Mouse (Mus musculus) limb, embryonic 10.5 days (tissue): ENCODE data around the gene Pin1. TPM values are rescaled to one million over a fixed set of nuclear protein-coding genes. Genes with fewer than 3 reads are reported as not detected.
A peak's percentile ranks its signal among the peaks of the same experiment; 100 is the strongest.
"Not testable (repeated sequence)": the region's sequence is repeated elsewhere in the genome, so short reads cannot be mapped to it uniquely, and the experiment has no call there.

Source experiments
- DNase-seq: peaks from one replicate; pipeline ENCODE4 v3.0.0-alpha.2; 2017; ENCODE audit warnings: low spot score
- H3K27ac ChIP-seq: fragments of 300-500 bp; sonication (generic); 2 replicates; pipeline ENCODE4 v1.5.1; 2016; ENCODE audit warnings: mild to moderate bottlenecking
- H3K27me3 ChIP-seq: fragments of 300-500 bp; sonication (generic); 2 replicates; pipeline ENCODE4 v1.6.1; 2016; ENCODE audit warnings: low read depth, mild to moderate bottlenecking; ENCODE audit not compliant: poor library complexity, severe bottlenecking
- H3K36me3 ChIP-seq: fragments of 300-500 bp; sonication (generic); 2 replicates; pipeline ENCODE4 v1.6.1; 2016; ENCODE audit warnings: mild to moderate bottlenecking, moderate library complexity
- H3K4me1 ChIP-seq: fragments of 300-500 bp; sonication (generic); 2 replicates; pipeline ENCODE4 v1.6.1; 2016
- H3K4me3 ChIP-seq: fragments of 300-500 bp; sonication (generic); 2 replicates; pipeline ENCODE4 v1.5.1; 2016; ENCODE audit warnings: mild to moderate bottlenecking, moderate library complexity
- H3K9me3 ChIP-seq: fragments of 300-500 bp; sonication (generic); replicated peaks from 2 replicates; pipeline ENCODE4 v1.6.1; 2016; ENCODE audit warnings: mild to moderate bottlenecking
- WGBS: fragments of 180-500 bp; shearing (Covaris S2); methylation state at CpG from one replicate; pipeline ENCODE4 v1.1.7; 2016; 5-methylcytosine and 5-hydroxymethylcytosine counted together
- polyA plus RNA-seq: library from polyadenylated mRNA; unstranded; fragments of >200 nt; fragmentation: Nextera tagmentation; extraction: Ambion mirVana; gene quantifications from 2 replicates; pipeline ENCODE4 v1.2.1, GENCODE M21; 2016

Gene Pin1
- 82.8 and 93.0 TPM in 2 replicates for polyA plus RNA-seq

DNA sequence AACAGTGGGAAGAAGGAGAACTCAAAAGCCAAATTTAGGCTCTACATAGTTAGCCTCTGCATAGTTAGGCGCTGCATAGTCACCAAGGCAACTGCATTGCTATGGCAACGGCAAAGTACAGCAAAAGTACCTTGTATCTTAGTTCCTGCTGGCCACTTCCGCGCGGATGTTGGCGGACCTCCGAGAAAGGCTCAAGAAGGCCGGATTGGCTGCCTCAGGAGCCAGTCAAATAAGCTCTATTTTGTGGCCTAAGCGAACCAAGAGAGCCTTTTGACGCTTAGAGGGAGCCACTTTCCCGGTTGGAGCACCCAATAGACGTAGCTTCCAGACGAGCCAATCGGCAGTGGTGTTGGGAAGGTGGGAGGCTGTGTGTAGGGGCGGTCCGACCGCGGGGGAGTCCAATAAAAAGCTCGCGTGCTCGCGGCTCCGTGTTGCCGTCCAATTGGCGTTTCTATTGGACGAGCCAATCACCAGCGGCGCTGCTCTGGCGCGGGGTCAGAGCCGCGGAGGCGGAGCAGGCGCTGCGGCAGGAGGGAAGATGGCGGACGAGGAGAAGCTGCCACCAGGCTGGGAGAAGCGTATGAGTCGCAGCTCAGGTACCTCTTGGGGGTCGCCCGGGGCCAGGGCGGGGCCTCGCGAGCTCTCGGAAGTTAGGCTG is at the start of gene Pin1:
Gene Pin1 (plus strand): TSS at position 494 of the 658 bp plus-strand sequence.
- H3K4me3 ChIP-seq: peak within 1 kb of the TSS; percentile 97
- no peaks in the 10 kb centered on the region for H3K27me3 ChIP-seq
- peak; percentile 95 for DNase-seq
- WGBS: under 1% methylated on average over 45 of the region's 45 CpGs
- H3K9me3 ChIP-seq: no peaks in the 10 kb centered on the region
- H3K36me3 ChIP-seq: peaks cover 56% of the 10 kb centered on the region
- H3K4me1 ChIP-seq: peaks cover 23% of the 10 kb centered on the region
- H3K27ac ChIP-seq: peak within 1 kb of the TSS; percentile 90

DNA sequence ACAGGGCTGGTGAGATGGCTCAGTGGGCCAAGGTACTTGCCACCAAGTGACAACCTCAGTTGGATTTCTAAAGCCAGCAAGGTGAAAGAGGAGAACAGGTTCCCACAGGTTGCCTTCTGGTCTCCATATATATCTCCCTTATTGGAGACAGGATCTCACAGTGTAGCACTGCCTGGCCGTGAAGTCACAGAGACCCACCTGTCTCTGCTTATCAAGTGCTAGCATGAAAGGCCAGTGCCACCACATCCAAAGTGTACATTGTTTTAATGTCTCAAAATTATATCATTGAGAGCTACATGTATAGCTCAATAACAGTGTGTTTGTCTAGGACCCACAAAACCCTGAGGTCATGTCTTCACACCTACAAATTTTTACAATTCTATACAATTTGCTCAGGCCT is 45.6 kb upstream of the Pin1 start:
- Histone ChIP-seq H3K9me3 (no peaks in the 10 kb centered on the region), H3K4me3 (peak overlapping the region; percentile 82; the same call in 1 of the 2 replicates), H3K4me1 (0 out of 2 replicates have a peak, but pooled peaks cover 4% of the 10 kb centered on the region), H3K36me3 (peaks cover 12% of the 10 kb centered on the region), H3K27me3 (no peaks in the 10 kb centered on the region), H3K27ac (no peak overlapping the region)
- no peak for DNase-seq
- 97% methylated on average over 1 of the region's 1 CpGs for WGBS

DNA sequence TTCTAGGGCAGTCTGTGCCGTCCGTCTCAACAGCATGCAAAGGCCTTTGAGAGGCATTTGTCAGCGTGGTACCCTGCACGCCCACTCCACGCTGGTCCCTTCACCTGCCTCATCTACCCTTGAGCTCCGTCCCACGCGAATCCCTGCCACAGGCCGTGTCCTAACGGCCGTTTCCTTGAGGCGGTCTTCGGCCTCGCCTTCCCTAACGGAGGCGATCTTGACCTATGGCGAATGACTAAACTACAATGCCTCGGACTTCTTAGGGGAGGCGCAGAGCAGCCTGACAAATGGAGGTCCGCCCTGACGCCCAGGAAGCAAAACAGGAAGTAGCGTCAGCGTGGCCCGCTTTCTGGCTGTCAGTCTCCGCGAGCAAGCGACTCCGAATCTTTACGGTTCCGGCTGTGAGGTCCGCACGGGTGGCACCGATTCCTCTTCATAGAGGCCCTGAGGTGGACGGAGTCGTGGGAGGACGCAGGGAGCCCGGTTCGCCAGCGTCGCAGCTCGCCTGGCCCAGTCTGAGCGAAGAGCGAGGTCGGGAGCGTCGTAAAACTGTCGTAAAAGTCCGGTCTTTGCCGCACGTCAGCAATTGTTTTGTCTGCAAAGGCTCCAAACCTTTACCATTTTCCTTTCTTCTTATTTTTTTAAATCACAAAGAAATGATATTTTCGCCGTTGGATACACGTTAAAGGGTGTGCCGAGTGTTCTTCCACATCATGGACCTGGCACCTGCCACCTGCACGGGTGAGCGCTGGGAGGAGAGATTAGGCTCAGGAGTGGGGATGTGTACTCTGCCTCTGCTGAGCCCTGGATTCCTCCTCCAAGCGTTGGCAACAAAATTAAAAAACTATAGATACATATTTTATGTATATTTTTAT is 44.6 kb upstream of the Pin1 start:
- H3K27me3 ChIP-seq: no peaks in the 10 kb centered on the region
- peak; percentile 89 for DNase-seq
- 0 out of 2 replicates have a peak, but pooled peaks cover 4% of the 10 kb centered on the region for H3K4me1 ChIP-seq
- H3K9me3 ChIP-seq: no peaks in the 10 kb centered on the region
- H3K36me3 ChIP-seq: peaks cover 12% of the 10 kb centered on the region
- peak overlapping the region; percentile 98 for H3K27ac ChIP-seq
- WGBS: under 1% methylated on average over 57 of the region's 57 CpGs
- peak overlapping the region; percentile 82 for H3K4me3 ChIP-seq

DNA sequence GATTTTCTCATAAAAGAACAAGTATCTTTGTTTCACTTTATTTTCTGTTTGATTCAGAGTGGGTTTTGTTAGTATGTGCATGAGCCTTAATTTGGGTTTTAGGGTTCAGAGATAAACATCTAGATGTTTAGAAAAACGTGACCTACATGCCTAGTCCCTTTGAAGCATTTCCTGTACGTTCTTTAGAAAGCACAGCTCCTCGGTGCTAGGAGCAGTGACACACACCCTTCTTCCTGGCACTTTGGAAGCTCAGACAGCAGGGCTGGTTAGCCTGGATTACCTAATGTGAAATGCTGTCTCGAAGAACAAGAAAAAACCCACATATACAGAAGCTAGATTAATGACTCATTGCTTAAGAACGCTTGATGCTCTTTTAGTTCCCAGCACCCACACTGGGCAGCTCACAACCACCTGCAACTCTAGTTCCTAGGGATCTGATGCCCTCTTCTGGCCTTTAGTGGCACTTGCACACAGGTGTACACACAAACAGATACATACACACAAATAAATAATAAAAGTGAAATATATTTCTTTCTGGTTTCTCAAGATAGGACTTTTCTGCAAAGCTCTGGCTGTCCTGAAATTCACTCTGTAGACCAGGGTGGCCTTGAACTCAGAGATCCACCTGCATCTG is 41.9 kb upstream of the Pin1 start:
- Histone ChIP-seq H3K9me3 (no peaks in the 10 kb centered on the region), H3K4me1 (0 out of 2 replicates have a peak, but pooled peaks cover 4% of the 10 kb centered on the region), H3K27ac (no peak overlapping the region), H3K36me3 (peaks cover 12% of the 10 kb centered on the region), H3K4me3 (no peak overlapping the region), H3K27me3 (no peaks in the 10 kb centered on the region)
- DNase-seq: no peak
- WGBS: 90% methylated on average over 5 of the region's 5 CpGs

DNA sequence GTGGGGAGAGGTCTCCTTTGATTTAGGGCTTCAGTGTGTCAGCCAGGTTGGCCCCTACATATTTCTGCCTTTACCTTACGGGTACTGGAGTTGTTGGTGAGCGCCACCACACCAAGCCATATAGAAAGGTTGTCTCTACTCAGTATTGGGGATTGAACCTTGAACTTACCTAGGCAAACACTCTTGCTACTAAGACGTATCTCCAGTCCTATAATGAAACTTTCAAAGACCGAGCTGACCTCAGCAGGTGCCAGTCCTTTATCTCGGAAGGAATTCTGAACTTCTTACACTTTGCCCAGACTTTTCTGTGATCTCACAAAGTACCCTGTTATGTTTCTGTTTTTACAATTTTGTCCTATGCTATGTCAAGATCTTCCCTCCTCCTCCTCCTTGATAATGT is 39.9 kb upstream of the Pin1 start:
- WGBS: 82% methylated on average over 5 of the region's 5 CpGs
- Histone ChIP-seq H3K4me1 (no peaks in the 10 kb centered on the region), H3K27me3 (no peaks in the 10 kb centered on the region), H3K9me3 (no peaks in the 10 kb centered on the region), H3K4me3 (no peak overlapping the region), H3K36me3 (peaks cover 12% of the 10 kb centered on the region), H3K27ac (no peak overlapping the region)
- DNase-seq: no peak

DNA sequence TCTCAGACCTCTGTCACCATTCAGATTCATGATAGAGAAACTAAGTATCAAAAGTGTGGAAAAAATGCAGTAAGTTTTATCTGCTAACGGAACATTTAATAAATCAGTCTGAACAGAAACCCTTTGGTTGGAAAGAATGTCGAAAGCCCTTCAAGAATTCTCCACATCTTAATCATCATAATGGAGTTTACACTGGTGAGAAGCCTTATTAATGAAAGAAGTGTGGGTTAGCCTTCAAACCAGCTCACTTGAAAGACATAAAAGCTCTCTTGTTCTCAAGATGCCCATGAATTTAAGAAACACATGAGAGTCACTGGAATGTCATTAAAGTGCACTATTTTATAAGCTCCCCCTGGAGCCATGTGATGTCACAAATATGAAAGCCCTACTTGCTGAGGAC is 35.2 kb upstream of the Pin1 start:
- Histone ChIP-seq H3K4me3 (no peak overlapping the region), H3K9me3 (no peaks in the 10 kb centered on the region), H3K36me3 (no peaks in the 10 kb centered on the region), H3K27ac (no peak overlapping the region), H3K4me1 (no peaks in the 10 kb centered on the region), H3K27me3 (no peaks in the 10 kb centered on the region)
- DNase-seq: no peak
- WGBS: 93% methylated on average over 2 of the region's 2 CpGs

DNA sequence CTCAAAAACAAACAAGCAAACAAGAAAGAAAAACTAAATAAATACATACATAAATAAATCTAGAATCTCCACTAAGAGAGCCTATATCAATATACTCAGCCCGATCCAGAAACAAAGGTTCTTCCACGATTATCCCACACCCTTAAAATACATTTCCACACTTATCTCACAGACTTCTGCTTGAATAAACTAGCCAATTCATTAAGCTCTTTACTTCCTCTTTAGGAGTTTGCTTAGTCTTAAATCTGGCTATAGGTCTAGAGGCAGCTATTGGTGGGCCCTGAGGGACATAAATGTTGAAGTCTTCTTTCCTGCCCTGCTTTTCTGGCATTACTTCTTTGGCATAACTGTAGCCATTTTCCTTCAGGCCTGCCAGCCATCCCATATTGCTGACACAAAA is 20.6 kb upstream of the Pin1 start:
- no peaks in the 10 kb centered on the region for H3K27me3 ChIP-seq
- H3K4me3 ChIP-seq: no peak overlapping the region
- no peak for DNase-seq
- no peaks in the 10 kb centered on the region for H3K9me3 ChIP-seq
- no peaks in the 10 kb centered on the region for H3K4me1 ChIP-seq
- H3K27ac ChIP-seq: no peak overlapping the region
- WGBS: 96% methylated on average over 2 of the region's 2 CpGs
- peaks cover 7% of the 10 kb centered on the region; the same call in 1 of the 2 replicates for H3K36me3 ChIP-seq

DNA sequence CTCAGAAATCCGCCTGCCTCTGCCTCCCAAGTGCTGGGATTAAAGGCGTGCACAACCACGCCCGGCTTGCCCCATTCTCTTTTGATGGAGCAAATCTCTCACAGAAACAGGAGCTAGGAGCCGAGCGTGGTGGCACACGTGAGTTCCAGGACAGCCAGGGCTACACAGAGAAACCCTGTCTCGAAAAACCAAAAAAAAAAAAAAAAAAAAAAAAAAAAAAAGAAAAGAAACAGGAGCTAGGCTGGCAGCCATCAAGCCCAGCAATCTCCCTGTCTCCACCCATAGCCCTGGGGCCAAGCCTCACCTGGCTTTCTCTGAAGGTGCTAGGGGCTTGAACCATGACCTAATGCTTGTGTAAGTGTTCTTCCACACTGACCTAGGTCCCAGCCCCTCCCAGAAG is 16.2 kb upstream of the Pin1 start:
- DNase-seq, H3K4me1 ChIP-seq, H3K9me3 ChIP-seq, H3K27me3 ChIP-seq, H3K27ac ChIP-seq, H3K4me3 ChIP-seq: not testable (repeated sequence)
- WGBS: 90% methylated on average over 8 of the region's 8 CpGs
- H3K36me3 ChIP-seq: peaks cover 35% of the 10 kb centered on the region

DNA sequence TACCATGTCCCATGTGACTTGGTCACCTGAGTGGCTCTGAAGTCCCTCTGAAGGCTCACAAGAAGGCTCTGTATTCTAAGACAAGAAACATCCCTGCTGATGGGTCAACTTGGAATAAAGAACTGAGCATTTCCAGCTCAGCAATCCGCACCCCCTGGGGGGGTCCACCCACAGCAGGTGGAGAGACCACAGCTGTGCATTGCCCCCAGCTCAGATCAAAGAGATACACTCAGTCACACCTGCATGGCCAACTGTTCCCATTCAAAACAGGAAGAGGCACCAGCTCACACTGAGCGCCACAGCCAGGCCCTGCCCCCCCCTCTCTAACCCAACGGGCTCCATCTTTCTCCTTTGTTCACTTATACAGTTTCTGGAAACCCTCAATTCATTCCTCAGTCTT is 15.6 kb upstream of the Pin1 start:
- DNase-seq: no peak
- Histone ChIP-seq H3K4me3 (no peak overlapping the region), H3K4me1 (peaks cover 2% of the 10 kb centered on the region), H3K27me3 (no peaks in the 10 kb centered on the region), H3K27ac (no peak overlapping the region), H3K9me3 (no peaks in the 10 kb centered on the region), H3K36me3 (peaks cover 35% of the 10 kb centered on the region)
- 72% methylated on average over 3 of the region's 3 CpGs for WGBS

DNA sequence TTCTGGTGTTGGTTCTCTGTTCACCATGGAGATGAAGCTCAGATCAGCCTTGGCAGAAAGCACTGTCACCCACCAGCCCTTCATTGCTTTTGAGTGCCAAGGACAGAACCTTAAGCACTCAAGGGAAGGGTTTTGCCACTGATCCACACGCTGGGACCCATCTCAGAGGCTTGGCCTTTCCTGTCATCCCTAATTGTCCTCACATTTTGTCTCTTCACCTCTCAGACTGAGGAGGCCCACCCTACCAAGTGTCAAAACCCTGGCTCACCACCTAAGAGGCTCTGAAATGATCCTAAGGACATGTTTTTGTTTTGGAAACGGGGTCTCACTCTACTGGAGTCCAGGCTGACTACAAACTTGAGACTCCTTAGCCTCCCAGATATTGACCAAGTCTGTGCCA is 15.1 kb upstream of the Pin1 start:
- 85% methylated on average over 2 of the region's 2 CpGs for WGBS
- no peak for DNase-seq
- Histone ChIP-seq H3K27me3 (no peaks in the 10 kb centered on the region), H3K9me3 (no peaks in the 10 kb centered on the region), H3K4me1 (peaks cover 7% of the 10 kb centered on the region), H3K36me3 (peaks cover 35% of the 10 kb centered on the region), H3K4me3 (no peak overlapping the region), H3K27ac (no peak overlapping the region)

DNA sequence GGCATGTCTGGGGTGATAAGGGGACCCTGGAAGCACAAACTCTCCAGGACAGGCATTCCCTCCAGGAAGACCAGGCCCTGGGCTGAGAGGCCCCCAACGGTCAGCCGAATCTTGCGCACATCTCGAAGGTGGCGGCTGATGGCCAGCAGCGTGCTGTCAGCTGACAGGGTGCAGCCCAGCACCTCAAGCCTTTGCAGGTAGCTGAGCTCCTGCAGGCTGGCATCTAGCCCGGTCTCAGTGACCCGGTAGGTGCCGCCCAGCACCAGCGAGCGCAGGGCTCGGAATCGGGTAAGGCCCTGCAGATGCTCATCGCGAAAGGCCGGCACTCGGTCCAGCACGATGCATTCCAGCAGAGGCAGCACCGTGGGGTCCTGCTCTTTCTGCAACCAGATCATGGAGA is 13.3 kb upstream of the Pin1 start:
- Histone ChIP-seq H3K27me3 (no peaks in the 10 kb centered on the region), H3K9me3 (no peaks in the 10 kb centered on the region), H3K27ac (no peak overlapping the region), H3K4me3 (no peak overlapping the region), H3K4me1 (peaks cover 12% of the 10 kb centered on the region), H3K36me3 (peaks cover 35% of the 10 kb centered on the region)
- DNase-seq: no peak
- WGBS: 94% methylated on average over 19 of the region's 19 CpGs

DNA sequence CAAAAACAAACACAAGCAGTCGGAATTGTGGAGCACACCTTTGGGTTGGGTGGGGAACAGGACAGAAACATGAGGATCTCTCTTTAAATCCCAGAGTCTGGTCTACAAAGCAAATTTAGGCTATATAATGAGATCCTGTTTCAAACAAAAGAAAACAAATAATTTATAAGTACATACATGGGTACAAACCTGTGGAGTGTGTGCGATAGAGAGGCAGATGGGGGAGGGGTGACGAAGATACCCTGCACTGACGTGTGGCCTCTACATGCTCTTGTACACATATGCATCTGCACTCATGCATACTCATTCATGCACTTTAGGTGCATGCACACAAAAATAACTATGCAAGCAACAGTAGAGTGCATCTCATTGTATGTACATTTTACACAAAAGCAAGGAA is 12.4 kb upstream of the Pin1 start:
- Histone ChIP-seq H3K27me3 (no peaks in the 10 kb centered on the region), H3K27ac (no peak overlapping the region), H3K4me3 (no peak overlapping the region), H3K4me1 (peaks cover 18% of the 10 kb centered on the region), H3K9me3 (no peaks in the 10 kb centered on the region), H3K36me3 (peaks cover 35% of the 10 kb centered on the region)
- 96% methylated on average over 4 of the region's 4 CpGs for WGBS
- DNase-seq: no peak

DNA sequence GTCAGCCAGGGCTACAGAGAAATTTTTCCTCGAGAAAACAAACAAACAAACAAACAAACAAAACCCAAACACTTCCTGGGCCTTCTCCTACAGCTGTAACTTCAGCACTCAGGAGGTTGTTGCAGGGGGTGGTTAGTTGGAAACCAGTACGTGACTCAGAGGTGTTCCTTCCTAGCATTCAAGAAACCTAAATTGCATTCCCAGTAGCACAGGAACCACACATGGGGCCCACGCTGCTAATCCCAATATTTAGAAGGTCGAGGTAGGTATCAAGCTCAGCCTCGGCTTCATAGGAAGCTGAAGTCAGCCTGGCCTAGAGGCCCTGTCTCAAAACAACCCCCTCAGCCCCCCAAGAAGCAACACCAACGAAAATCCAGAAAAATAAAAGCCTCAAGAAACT is 10.4 kb upstream of the Pin1 start:
- Histone ChIP-seq H3K27me3 (no peaks in the 10 kb centered on the region), H3K9me3 (no peaks in the 10 kb centered on the region), H3K27ac (peak overlapping the region; percentile 93), H3K4me3 (peak overlapping the region; percentile 84), H3K36me3 (peaks cover 39% of the 10 kb centered on the region), H3K4me1 (peaks cover 21% of the 10 kb centered on the region)
- 30% methylated on average over 6 of the region's 6 CpGs for WGBS
- DNase-seq: no peak
